Comparison of ENCODE assay signal across 8 mouse cellular contexts in the genomic region with DNA sequence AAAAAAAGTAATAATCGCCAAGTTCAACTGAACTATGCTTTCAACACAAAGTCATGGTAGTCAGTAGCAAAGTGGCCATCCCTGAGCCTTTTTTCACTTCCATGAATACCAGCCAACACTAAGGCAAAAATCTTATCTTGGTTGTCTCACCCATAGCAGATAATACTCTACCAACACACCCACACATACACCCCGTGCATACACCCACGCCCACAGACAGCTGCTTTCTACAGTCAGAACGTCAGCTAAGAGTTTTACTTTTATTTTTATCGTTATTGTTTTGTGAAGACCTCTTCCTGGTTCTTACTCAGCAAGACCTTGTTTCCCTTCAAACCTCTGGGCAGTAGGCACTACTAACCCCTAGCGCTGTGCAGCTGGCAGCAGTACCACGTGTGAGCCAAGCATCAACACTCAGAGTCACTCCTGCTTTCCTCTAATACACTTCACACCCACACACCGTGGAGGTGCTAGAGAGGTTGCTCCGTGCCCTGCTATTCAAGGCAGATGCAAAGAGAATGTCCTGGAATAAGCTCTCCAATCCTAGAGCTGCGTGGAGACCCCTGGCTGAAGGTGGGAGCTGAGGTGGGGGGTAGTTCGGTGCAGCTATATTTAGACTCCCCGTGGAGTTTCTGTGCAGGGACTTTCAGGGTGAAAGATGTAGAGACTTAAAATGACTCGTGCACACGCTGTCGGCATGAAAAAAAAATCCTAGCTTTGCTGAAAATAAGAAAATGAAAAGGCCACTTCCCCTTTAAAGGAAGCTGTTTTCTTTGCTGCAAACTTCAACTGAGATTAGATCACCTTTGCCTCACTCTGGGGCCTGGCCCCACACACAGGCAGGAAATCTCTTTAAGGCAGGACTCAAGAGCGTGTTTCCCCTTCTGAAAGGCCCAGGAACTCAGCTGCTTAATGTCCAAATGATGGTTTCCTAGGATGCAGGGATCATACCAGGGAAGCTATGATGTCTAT. TPM values are rescaled to one million over a fixed set of nuclear protein-coding genes. Genes with fewer than 3 reads are reported as not detected.
DNase-seq lines count a peak whose midpoint lies in the region; ATAC-seq and TF ChIP-seq lines count a peak whose summit lies in the region.

No protein-coding gene starts in this region.

- H3K4me2 ChIP-seq in lung, embryonic 15.5 days: peak overlapping the region; percentile 98; the same call in 1 of the 2 replicates
- H3K4me2 ChIP-seq in lung, postnatal 0 days (replicated peaks; ENCODE audit: low read depth, low read length): no peak overlapping the region
- peak overlapping the region; percentile 32 for H3K4me2 ChIP-seq in liver, postnatal 0 days (ENCODE audit: low read depth, low read length)

- peaks cover 31% of the 10 kb centered on the region for H3K4me1 ChIP-seq in lung, embryonic 15.5 days
- peaks cover 5% of the 10 kb centered on the region; the same call in 1 of the 2 replicates for H3K4me1 ChIP-seq in lung, postnatal 0 days (ENCODE audit: insufficient read depth, low read depth, low read length)
- H3K4me1 ChIP-seq in liver, postnatal 0 days (ENCODE audit: insufficient read depth): peaks cover 8% of the 10 kb centered on the region

- no peaks in the 10 kb centered on the region for H3K9me3 ChIP-seq in lung, embryonic 15.5 days
- no peaks in the 10 kb centered on the region for H3K9me3 ChIP-seq in lung, postnatal 0 days (ENCODE audit: low read length)
- H3K9me3 ChIP-seq in liver, postnatal 0 days (ENCODE audit: low read length): no peaks in the 10 kb centered on the region

- H3K27me3 ChIP-seq in lung, embryonic 15.5 days: peaks cover 14% of the 10 kb centered on the region; the same call in 1 of the 2 replicates
- peaks cover 10% of the 10 kb centered on the region for H3K27me3 ChIP-seq in lung, postnatal 0 days (replicated peaks; ENCODE audit: insufficient read depth, low read length)
- H3K27me3 ChIP-seq in liver, postnatal 0 days (ENCODE audit: insufficient read depth, low read length): peaks cover 31% of the 10 kb centered on the region

- TF ChIP-seq EP300 in lung, postnatal 0 days (IDR thresholded peaks at IDR 0.05): no peak
- TF ChIP-seq EP300 in liver, postnatal 0 days (IDR thresholded peaks at IDR 0.05; ENCODE audit: low read depth): no peak

- no peaks in the 10 kb centered on the region for H3K36me3 ChIP-seq in lung, embryonic 15.5 days
- no peaks in the 10 kb centered on the region for H3K36me3 ChIP-seq in lung, postnatal 0 days (ENCODE audit: insufficient read depth, low read length)
- H3K36me3 ChIP-seq in liver, postnatal 0 days (replicated peaks; ENCODE audit: insufficient read depth, low read length): no peaks in the 10 kb centered on the region

- no peak overlapping the region for H3K4me3 ChIP-seq in lung, embryonic 15.5 days
- no peak overlapping the region for H3K4me3 ChIP-seq in lung, postnatal 0 days (ENCODE audit: low read depth, low read length)
- no peak overlapping the region for H3K4me3 ChIP-seq in liver, postnatal 0 days (ENCODE audit: low read depth, low read length)

- no peak overlapping the region for H3K9ac ChIP-seq in lung, embryonic 15.5 days
- no peak overlapping the region for H3K9ac ChIP-seq in lung, postnatal 0 days (replicated peaks; ENCODE audit: low read depth)
- H3K9ac ChIP-seq in liver, postnatal 0 days (replicated peaks): no peak overlapping the region

- no peak for TF ChIP-seq CTCF in lung, postnatal 0 days (IDR thresholded peaks at IDR 0.05)
- TF ChIP-seq CTCF in liver, postnatal 0 days (IDR thresholded peaks at IDR 0.05; ENCODE audit: low read depth): no peak

- ATAC-seq in lung, embryonic 15.5 days (ENCODE audit: borderline replicate concordance, extremely low read depth, low FRiP score, low TSS enrichment): no peak
- ATAC-seq in lung, postnatal 0 days: no peak
- 0 out of 2 replicates have a peak, but pooled peaks have one; percentile 18 for ATAC-seq in liver, postnatal 0 days
- no peak for ATAC-seq in erythroid progenitor cell, adult 5-6 weeks (replicated peaks; ENCODE audit: low FRiP score, poor library complexity, severe bottlenecking)

- WGBS in lung, embryonic 15.5 days: 39% methylated on average over 16 of the region's 16 CpGs
- whole genome bisulfite sequencing in lung, postnatal 0 days: 38% methylated on average over 16 of the region's 16 CpGs
- WGBS in liver, postnatal 0 days (ENCODE audit: insufficient replicate concordance): 29% methylated on average over 16 of the region's 16 CpGs

- H3K27ac ChIP-seq in lung, embryonic 15.5 days: no peak overlapping the region
- no peak overlapping the region for H3K27ac ChIP-seq in lung, postnatal 0 days (ENCODE audit: low read length)
- H3K27ac ChIP-seq in liver, postnatal 0 days (ENCODE audit: low read depth): no peak overlapping the region

- no peak for DNase-seq in lung, postnatal 0 days (ENCODE audit: low spot score)
- DNase-seq in frontal cortex, adult 2 months (ENCODE audit: extremely low spot score in 1 of 2, low spot score in 1 of 2): peak; percentile 55 to 67
- peak; percentile 12 for DNase-seq in liver, postnatal 0 days
- peak; percentile 9 to 25 for DNase-seq in thymus, adult 18-20 months
- no peak for DNase-seq in cerebellum, adult 11-12 months
- no peak for DNase-seq in Muller cell, postnatal 12 days (ENCODE audit: inconsistent ontology term)

RNA-seq across cellular contexts. Expression of gene Kcnq5, which starts 1.4 kb away (rescaled TPM):
- polyA plus RNA-seq in lung, embryonic 15.5 days (2015; fragmentation: Nextera tagmentation; extraction: Ambion mirVana): 1.2 and 1.5 TPM in 2 replicates
- polyA plus RNA-seq in lung, postnatal 0 days (2015; fragmentation: Nextera tagmentation; extraction: Ambion mirVana): 1.5 and 1.6 TPM in 2 replicates
- polyA plus RNA-seq in frontal cortex, adult 2 months (2012; rRNA removed): 19.5 and 22.3 TPM in 2 replicates
- polyA plus RNA-seq in liver, postnatal 0 days (2015; fragmentation: Nextera tagmentation; extraction: Ambion mirVana): 0.21 and 0.37 TPM in 2 replicates
- 1.8 and 2.9 TPM in 2 replicates for total RNA-seq in erythroid progenitor cell, adult 5-6 weeks (2015; ENCODE audit: low replicate concordance)
- total RNA-seq in erythroid progenitor cell, adult 5-6 weeks (2017; ENCODE audit: low replicate concordance): 0.13 and 2.1 TPM in 2 replicates

Comparison
In these comparisons a context has a peak if more than half of its experiments do, and no peak if none do; other contexts are left out.
1. DNase-seq: peak in frontal cortex, adult 2 months (2 of 2), liver, postnatal 0 days (single experiment) and thymus, adult 18-20 months (2 of 2); none in lung, postnatal 0 days (single experiment), cerebellum, adult 11-12 months (single experiment) and Muller cell, postnatal 12 days (single experiment).